Mouse (Mus musculus): ENCODE data around the gene Acvr1. TPM values are rescaled to one million over a fixed set of nuclear protein-coding genes. Genes with fewer than 3 reads are reported as not detected.

The Acvr1 gene
- total and polyA plus RNA-seq, 2 experiments from 2014 or later: 4.1 to 10.0 TPM

DNA sequence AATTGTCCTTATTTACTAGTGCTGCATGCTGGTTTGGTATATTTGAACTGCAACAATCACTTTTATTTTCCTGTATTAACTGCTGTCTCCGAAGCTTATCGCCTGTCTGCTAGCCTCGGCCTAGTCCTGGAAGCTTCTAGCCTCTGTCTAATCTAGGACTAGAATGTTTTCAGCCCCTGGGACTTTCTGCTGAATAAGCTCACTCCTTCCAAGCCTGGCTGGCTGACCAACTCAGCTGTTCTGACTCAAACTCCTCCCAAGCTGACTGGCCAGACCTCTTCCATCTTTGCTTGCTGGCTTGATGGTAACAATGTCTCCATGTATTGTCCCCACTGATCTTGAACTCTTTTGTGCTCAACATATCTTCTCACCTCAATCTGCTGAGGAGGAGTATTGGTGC is 71.7 kb downstream of the Acvr1 start:
- DNase-seq (ENCODE audit: low spot score) (no peak), ATAC-seq (ENCODE audit: low FRiP score) (no peak)
- TF ChIP-seq CTCF (IDR thresholded peaks at IDR 0.05): no peak
- Histone ChIP-seq H3K36me3 (ENCODE audit: insufficient read depth, low read length) (no peaks in the 10 kb centered on the region), H3K4me3 (ENCODE audit: low read depth, low read length) (no peak overlapping the region), H3K9me3 (ENCODE audit: low read length) (no peaks in the 10 kb centered on the region), H3K4me2 (ENCODE audit: low read depth, low read length, poor library complexity, severe bottlenecking) (no peak overlapping the region), H3K4me1 (ENCODE audit: insufficient read depth, low read length) (no peaks in the 10 kb centered on the region), H3K27me3 (ENCODE audit: insufficient read depth, low read length) (no peaks in the 10 kb centered on the region), H3K9ac (replicated peaks; ENCODE audit: low read length, poor library complexity, severe bottlenecking) (no peak overlapping the region), H3K27ac (ENCODE audit: low read depth, low read length) (no peak overlapping the region)
- WGBS: 92% methylated on average over 3 of the region's 3 CpGs

GRCm38 (mm10) chr2:58493685-58494635 is 73.0 kb downstream of the Acvr1 start:
- ATAC-seq (ENCODE audit: low FRiP score): no peak
- 71% methylated on average over 18 of the region's 18 CpGs for WGBS
- no peak for TF ChIP-seq CTCF (IDR thresholded peaks at IDR 0.05)
- no peaks in the 10 kb centered on the region for H3K9me3 ChIP-seq (ENCODE audit: low read length)
- no peak overlapping the region for H3K27ac ChIP-seq (ENCODE audit: low read depth, low read length)
- H3K9ac ChIP-seq (replicated peaks; ENCODE audit: low read length, poor library complexity, severe bottlenecking): no peak overlapping the region
- H3K27me3 ChIP-seq (ENCODE audit: insufficient read depth, low read length): no peaks in the 10 kb centered on the region
- H3K4me1 ChIP-seq (ENCODE audit: insufficient read depth, low read length): no peaks in the 10 kb centered on the region
- no peak overlapping the region for H3K4me3 ChIP-seq (ENCODE audit: low read depth, low read length)
- no peak for DNase-seq (ENCODE audit: low spot score)
- no peak overlapping the region for H3K4me2 ChIP-seq (ENCODE audit: low read depth, low read length, poor library complexity, severe bottlenecking)
- H3K36me3 ChIP-seq (ENCODE audit: insufficient read depth, low read length): no peaks in the 10 kb centered on the region

DNA sequence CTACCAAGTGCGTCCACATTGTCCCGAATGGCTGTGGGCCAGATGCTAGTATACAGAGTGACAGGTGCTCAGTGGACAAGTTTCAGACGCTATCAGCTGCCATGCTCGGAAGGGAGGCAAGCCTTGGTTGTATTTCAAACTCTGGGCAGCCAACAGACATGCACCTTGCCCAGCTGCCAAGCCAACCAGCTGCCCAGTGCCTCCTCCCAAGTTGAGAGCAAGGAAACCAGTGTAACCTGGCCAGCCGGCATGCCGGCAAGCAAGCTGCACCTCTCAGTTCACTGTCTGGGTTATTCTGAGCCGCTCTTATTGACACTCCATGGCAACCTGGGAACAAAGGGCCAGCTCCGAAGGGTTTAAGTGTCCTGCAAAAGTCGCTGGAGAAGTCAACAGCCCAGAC is 77.7 kb downstream of the Acvr1 start:
- no peaks in the 10 kb centered on the region for H3K27me3 ChIP-seq (ENCODE audit: insufficient read depth, low read length)
- no peak overlapping the region for H3K4me2 ChIP-seq (ENCODE audit: low read depth, low read length, poor library complexity, severe bottlenecking)
- no peaks in the 10 kb centered on the region for H3K9me3 ChIP-seq (ENCODE audit: low read length)
- no peaks in the 10 kb centered on the region; the same call in 1 of the 2 replicates for H3K4me1 ChIP-seq (ENCODE audit: insufficient read depth, low read length)
- TF ChIP-seq CTCF (IDR thresholded peaks at IDR 0.05): no peak
- H3K27ac ChIP-seq (ENCODE audit: low read depth, low read length): no peak overlapping the region
- no peaks in the 10 kb centered on the region for H3K36me3 ChIP-seq (ENCODE audit: insufficient read depth, low read length)
- ATAC-seq (ENCODE audit: low FRiP score): no peak
- H3K9ac ChIP-seq (replicated peaks; ENCODE audit: low read length, poor library complexity, severe bottlenecking): no peak overlapping the region
- no peak overlapping the region for H3K4me3 ChIP-seq (ENCODE audit: low read depth, low read length)
- no peak for DNase-seq (ENCODE audit: low spot score)
- WGBS: 76% methylated on average over 9 of the region's 9 CpGs

GRCm38 (mm10) chr2:58488404-58488803 is 78.6 kb downstream of the Acvr1 start:
- WGBS: 96% methylated on average over 8 of the region's 8 CpGs
- H3K27me3 ChIP-seq (ENCODE audit: insufficient read depth, low read length): no peaks in the 10 kb centered on the region
- no peaks in the 10 kb centered on the region for H3K9me3 ChIP-seq (ENCODE audit: low read length)
- H3K36me3 ChIP-seq (ENCODE audit: insufficient read depth, low read length): no peaks in the 10 kb centered on the region
- DNase-seq (ENCODE audit: low spot score) (no peak), ATAC-seq (ENCODE audit: low FRiP score) (no peak)
- H3K4me2 ChIP-seq (ENCODE audit: low read depth, low read length, poor library complexity, severe bottlenecking): no peak overlapping the region
- no peak overlapping the region for H3K4me3 ChIP-seq (ENCODE audit: low read depth, low read length)
- no peaks in the 10 kb centered on the region; the same call in 1 of the 2 replicates for H3K4me1 ChIP-seq (ENCODE audit: insufficient read depth, low read length)
- no peak for TF ChIP-seq CTCF (IDR thresholded peaks at IDR 0.05)
- H3K27ac ChIP-seq (ENCODE audit: low read depth, low read length): no peak overlapping the region
- H3K9ac ChIP-seq (replicated peaks; ENCODE audit: low read length, poor library complexity, severe bottlenecking): no peak overlapping the region

DNA sequence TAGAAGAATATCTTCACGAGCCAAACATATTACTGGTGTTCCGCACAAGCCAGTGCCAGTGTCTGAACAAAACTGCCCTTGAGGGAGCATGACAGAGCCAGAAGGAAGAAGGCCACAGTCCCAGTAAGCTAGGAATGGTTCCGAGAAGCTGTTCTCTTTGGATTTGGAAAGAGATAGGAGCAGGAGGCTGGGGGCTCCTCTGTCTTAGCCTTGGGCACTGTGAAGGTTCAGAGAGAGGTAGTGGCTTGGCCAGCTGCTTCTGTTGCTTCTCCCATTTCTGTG is 79.7 kb downstream of the Acvr1 start:
- Histone ChIP-seq H3K4me3 (ENCODE audit: low read depth, low read length) (no peak overlapping the region), H3K4me2 (ENCODE audit: low read depth, low read length, poor library complexity, severe bottlenecking) (no peak overlapping the region), H3K4me1 (ENCODE audit: insufficient read depth, low read length) (no peaks in the 10 kb centered on the region; the same call in 1 of the 2 replicates), H3K36me3 (ENCODE audit: insufficient read depth, low read length) (no peaks in the 10 kb centered on the region), H3K27me3 (ENCODE audit: insufficient read depth, low read length) (no peaks in the 10 kb centered on the region), H3K9ac (replicated peaks; ENCODE audit: low read length, poor library complexity, severe bottlenecking) (no peak overlapping the region), H3K9me3 (ENCODE audit: low read length) (no peaks in the 10 kb centered on the region), H3K27ac (ENCODE audit: low read depth, low read length) (no peak overlapping the region)
- TF ChIP-seq CTCF (IDR thresholded peaks at IDR 0.05): no peak
- 53% methylated on average over 3 of the region's 3 CpGs for WGBS
- ATAC-seq (ENCODE audit: low FRiP score) (no peak), DNase-seq (ENCODE audit: low spot score) (no peak)

DNA sequence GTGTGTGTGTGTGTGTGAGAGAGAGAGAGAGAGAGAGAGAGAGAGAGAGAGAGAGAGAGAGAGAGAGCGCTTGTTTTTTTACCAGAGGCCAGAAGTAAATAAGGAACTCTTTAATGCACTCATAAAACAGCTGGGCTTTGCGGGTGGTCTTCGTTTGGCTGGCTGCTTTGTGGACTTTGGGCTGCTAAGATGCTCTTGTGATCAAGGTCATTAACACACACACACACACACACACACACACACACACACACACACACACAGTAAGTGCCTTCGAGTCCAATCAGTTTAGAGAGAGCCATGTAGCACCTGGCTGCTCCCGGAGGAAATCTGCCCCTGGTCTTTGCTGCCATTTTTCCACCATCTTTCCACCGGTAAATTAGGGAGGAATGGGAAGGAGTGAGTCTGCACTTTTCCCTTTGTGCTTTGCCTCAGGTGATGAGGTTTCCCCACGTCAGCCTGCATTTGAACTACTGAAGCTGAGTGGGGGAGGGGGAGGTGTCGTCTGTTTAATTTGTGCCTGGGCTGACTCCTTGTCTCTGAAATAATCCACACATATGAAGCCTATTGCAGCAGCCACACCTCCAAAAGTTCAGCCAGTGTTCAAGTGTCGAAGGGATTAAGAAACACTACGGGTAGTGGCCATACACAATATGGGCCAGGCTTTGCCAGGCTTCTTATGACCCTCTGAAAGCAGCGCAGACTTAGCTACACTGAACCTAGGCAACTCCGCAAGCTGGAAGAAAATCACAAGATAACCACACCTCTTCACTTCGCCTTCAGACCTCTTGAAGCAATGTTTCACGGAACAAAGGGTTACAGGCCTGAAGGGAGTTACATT is 80.3 kb downstream of the Acvr1 start:
- no peak for DNase-seq (ENCODE audit: low spot score)
- no peak for ATAC-seq (ENCODE audit: low FRiP score)
- Histone ChIP-seq H3K9ac (replicated peaks; ENCODE audit: low read length, poor library complexity, severe bottlenecking) (no peak overlapping the region), H3K4me3 (ENCODE audit: low read depth, low read length) (no peak overlapping the region), H3K27ac (ENCODE audit: low read depth, low read length) (no peak overlapping the region), H3K27me3 (ENCODE audit: insufficient read depth, low read length) (no peaks in the 10 kb centered on the region), H3K4me2 (ENCODE audit: low read depth, low read length, poor library complexity, severe bottlenecking) (no peak overlapping the region), H3K4me1 (ENCODE audit: insufficient read depth, low read length) (no peaks in the 10 kb centered on the region; the same call in 1 of the 2 replicates), H3K9me3 (ENCODE audit: low read length) (no peaks in the 10 kb centered on the region), H3K36me3 (ENCODE audit: insufficient read depth, low read length) (no peaks in the 10 kb centered on the region)
- TF ChIP-seq CTCF (IDR thresholded peaks at IDR 0.05): no peak
- WGBS: 54% methylated on average over 14 of the region's 14 CpGs

Data from midbrain, postnatal 0 days (tissue).